Mouse (Mus musculus) G1E (cell line): ENCODE data around the gene Fam181a. TPM values are rescaled to one million over a fixed set of nuclear protein-coding genes. Genes with fewer than 3 reads are reported as not detected.

Experiments
- ATAC-seq: 2 replicates; pipeline ENCODE4 v1.8.0; 2016; ENCODE audit warnings: mild to moderate bottlenecking; ENCODE audit not compliant: insufficient number of reproducible peaks, poor library complexity, low FRiP score, severe bottlenecking; ENCODE audit errors: extremely low read depth
- DNase-seq: peaks from one replicate; pipeline ENCODE4 v3.0.0; 2012; ENCODE audit warnings: low spot score
- H3K27me3 ChIP-seq: 2 replicates; pipeline ENCODE4 v1.6.1; 2012; ENCODE audit warnings: mild to moderate bottlenecking, low read length, inconsistent platforms; ENCODE audit not compliant: insufficient read depth
- H3K36me3 ChIP-seq: replicated peaks from 2 replicates; pipeline ENCODE3; 2012; ENCODE audit warnings: mild to moderate bottlenecking, inconsistent platforms
- H3K4me1 ChIP-seq: 2 replicates; pipeline ENCODE4 v1.6.1; 2012; ENCODE audit warnings: low read depth, low read length, inconsistent platforms, mixed read lengths; ENCODE audit not compliant: insufficient read depth
- H3K4me3 ChIP-seq: 2 replicates; pipeline ENCODE4 v1.5.1; 2012; ENCODE audit warnings: low read depth, mild to moderate bottlenecking, inconsistent platforms, low read length, moderate library complexity, mixed read lengths
- H3K9me3 ChIP-seq: replicated peaks from 2 replicates; pipeline ENCODE4 v1.6.1; 2012; ENCODE audit warnings: inconsistent platforms
- CTCF ChIP-seq: IDR thresholded peaks from 2 replicates; pipeline ENCODE4 v1.5.1; 2012; ENCODE audit warnings: low read depth, low read length, inconsistent platforms, mixed read lengths
- GATA1 ChIP-seq: IDR thresholded peaks from 2 replicates; pipeline ENCODE4 v1.6.1; 2012; ENCODE audit warnings: borderline replicate concordance, low read length, inconsistent platforms, mixed read lengths
- GATA2 ChIP-seq: IDR thresholded peaks from 2 replicates; pipeline ENCODE4 v1.6.1; 2012; ENCODE audit warnings: low read depth, low read length, inconsistent platforms, borderline replicate concordance
- POLR2AphosphoS5 ChIP-seq: IDR thresholded peaks from 2 replicates; pipeline ENCODE4 v1.6.1; 2012; ENCODE audit warnings: low read depth, low read length, inconsistent platforms; ENCODE audit not compliant: insufficient replicate concordance
- TAL1 ChIP-seq: conservative IDR thresholded peaks from 2 replicates; pipeline ENCODE4 v1.6.1; 2012; ENCODE audit warnings: low read depth, low read length, inconsistent platforms, mixed read lengths
- polyA plus RNA-seq: library from polyadenylated mRNA; stranded (reverse); fragments of >175 nt; gene quantifications from 2 replicates; pipeline ENCODE4 v1.2.3, GENCODE M21; 2012
- total RNA-seq, 2 experiments: library from RNA; stranded (forward) in 1 of 2; stranded (reverse) in 1 of 2; fragments of 200-1000 nt in 1 of 2; fragments of >200 nt in 1 of 2; fragmentation: Nextera tagmentation in 1 of 2; gene quantifications; 2 replicates each; pipeline ENCODE4 v1.2.3; 2014 to 2017

Fam181a gene
- total and polyA plus RNA-seq, 3 experiments, result 0.38 TPM; not detected in 2

DNA sequence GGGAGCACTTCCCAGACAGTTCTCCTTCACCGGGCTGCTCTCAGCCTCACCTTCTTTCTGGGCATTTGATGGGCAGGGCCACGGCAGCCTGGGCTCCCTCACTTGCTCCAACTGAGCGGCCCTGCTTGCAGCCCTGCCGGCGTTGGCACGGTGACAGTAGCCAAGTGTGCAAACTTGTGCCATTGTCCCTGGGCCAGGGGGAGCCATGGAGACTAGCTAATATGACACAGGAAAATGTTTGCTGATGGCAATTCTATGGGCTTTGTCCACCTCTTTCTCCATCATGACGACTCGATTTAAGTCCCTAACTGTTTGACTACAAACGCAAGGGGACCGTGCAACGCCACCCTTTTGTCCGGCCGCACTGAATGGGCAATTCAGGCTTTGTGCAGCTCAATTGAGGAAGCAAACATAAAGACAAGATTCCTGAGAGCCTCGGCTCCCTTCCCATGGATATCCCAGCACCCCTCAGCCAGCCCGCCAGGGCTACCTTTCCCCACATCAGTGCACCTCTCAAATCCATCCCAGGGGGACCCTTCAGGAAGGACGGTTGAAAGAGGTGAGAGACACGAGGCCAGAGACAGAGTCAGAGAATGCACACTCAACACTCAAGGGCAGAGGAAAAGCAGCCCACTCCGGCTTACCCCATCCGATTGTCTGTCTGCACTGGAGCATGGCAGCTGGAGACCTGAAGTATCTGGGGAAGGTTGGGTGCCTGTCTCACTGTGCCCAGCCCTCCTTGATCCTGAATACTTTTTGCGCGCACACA, 3.3 kb downstream of the Fam181a start:
- Histone ChIP-seq H3K9me3 (peaks cover 83% of the 10 kb centered on the region), H3K4me1 (no peaks in the 10 kb centered on the region), H3K4me3 (no peak overlapping the region), H3K36me3 (no peaks in the 10 kb centered on the region), H3K27me3 (no peaks in the 10 kb centered on the region)
- DNase-seq (no peak), ATAC-seq (no peak)
- TF ChIP-seq TAL1 (no peak), GATA1 (no peak), CTCF (no peak), POLR2AphosphoS5 (no peak), GATA2 (no peak)

DNA sequence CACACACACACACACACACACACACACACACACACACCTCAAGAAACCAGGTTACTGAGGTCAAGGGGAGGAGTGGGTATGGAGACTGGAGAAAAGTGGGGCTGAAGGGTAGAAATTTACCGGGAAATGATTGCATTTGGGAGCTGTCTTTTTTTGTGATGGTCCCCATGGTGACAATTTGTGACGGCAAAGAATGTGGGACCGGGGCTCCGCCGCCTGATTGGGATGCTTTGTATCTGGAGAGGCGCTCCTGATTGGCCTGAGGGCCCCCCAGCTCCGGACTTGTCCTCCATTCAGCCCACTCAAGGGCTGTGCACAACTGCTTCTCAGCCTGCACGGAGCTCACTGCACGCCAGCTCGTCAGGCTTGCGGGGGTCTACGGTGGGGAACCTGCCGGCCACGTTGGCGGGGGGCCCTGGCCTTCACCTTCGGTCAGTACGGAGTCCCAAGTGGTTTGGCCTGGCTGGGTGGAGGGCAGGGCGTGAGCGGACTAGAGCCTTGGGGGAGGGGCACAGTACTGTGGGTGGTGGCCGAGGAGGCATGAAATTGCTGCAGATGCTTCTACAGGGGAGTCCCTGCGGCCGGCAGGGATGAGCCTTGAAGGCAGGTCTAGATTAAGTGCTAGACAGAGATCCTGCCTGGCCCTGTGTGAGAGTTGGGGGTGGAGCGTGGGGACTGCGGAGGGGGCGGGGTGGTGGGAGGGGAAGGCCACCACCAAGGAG, 4.0 kb downstream of the Fam181a start:
- H3K27me3 ChIP-seq, result no peaks in the 10 kb centered on the region
- H3K4me1 ChIP-seq, result no peaks in the 10 kb centered on the region
- peaks cover 89% of the 10 kb centered on the region for H3K9me3 ChIP-seq
- no peak for ATAC-seq
- no peak for DNase-seq
- TF ChIP-seq TAL1 (no peak), GATA2 (no peak), GATA1 (no peak), POLR2AphosphoS5 (no peak), CTCF (no peak)
- H3K4me3 ChIP-seq, result no peak overlapping the region
- no peaks in the 10 kb centered on the region for H3K36me3 ChIP-seq

DNA sequence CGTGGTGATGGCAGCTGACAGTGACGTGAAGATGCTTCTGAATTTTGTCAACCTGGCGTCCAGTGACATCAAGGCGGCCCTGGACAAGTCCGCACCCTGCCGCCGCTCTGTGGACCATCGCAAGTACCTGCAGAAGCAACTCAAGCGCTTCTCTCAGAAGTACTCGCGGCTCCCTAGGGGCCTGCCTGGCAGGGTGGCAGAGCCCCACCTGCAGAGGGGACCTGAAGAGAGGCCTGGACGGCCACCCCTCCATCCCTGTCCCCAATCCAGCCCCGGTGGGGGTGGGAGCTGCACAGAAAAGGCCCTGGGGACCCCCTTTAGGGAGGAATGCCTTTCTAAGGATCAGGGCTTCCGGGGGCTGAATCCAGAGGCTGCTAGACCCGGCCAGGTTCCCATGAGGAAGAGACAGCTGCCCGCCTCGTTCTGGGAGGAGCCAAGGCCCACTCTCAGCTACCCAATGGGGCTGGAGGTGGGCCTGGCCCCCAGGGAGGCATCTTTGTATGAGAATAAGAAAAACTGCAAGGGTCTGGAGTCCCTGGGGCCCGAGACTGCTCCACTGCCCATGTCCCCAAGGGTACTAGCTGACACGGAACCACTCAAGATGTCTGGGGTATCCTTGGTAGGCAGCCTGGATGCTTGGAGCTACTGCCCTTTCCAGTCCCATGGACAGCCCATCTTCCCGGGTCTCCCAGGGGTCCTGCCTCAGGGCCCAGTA, 5.2 kb downstream of the Fam181a start:
- ATAC-seq (no peak), DNase-seq (no peak)
- H3K4me1 ChIP-seq, result no peaks in the 10 kb centered on the region
- H3K9me3 ChIP-seq, result peaks cover 87% of the 10 kb centered on the region
- no peaks in the 10 kb centered on the region for H3K36me3 ChIP-seq
- H3K4me3 ChIP-seq, result no peak overlapping the region
- no peak for TF ChIP-seq GATA2
- no peak for TF ChIP-seq CTCF
- TF ChIP-seq GATA1, result no peak
- no peak for TF ChIP-seq TAL1
- TF ChIP-seq POLR2AphosphoS5, result no peak
- no peaks in the 10 kb centered on the region for H3K27me3 ChIP-seq

DNA sequence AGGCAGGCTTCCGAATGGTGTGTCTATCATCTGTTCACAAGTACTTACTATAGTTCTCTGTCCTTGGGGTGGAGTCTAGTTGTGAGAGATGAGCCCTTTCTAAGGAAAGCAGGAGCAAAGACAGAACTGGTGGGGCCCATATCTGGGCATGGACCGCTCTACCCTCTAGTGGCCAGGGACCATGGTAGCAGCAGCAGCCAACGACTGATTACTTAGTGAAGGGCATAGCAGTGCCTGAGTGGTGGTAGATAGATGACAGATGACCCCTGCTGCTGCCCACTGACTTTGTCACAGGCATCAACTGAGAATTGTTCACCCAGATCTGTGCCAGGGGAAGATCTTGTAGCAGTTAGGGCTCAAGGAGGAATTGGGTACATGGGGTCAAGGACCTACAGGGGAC, 12.0 kb downstream of the Fam181a start:
- TF ChIP-seq CTCF (no peak), GATA2 (no peak), POLR2AphosphoS5 (no peak), TAL1 (no peak), GATA1 (no peak)
- H3K9me3 ChIP-seq, result peaks cover 81% of the 10 kb centered on the region
- H3K4me3 ChIP-seq, result no peak overlapping the region
- no peaks in the 10 kb centered on the region for H3K27me3 ChIP-seq
- DNase-seq (no peak), ATAC-seq (no peak; the same call in 1 of the 2 replicates)
- H3K4me1 ChIP-seq, result no peaks in the 10 kb centered on the region
- H3K36me3 ChIP-seq, result no peaks in the 10 kb centered on the region

DNA sequence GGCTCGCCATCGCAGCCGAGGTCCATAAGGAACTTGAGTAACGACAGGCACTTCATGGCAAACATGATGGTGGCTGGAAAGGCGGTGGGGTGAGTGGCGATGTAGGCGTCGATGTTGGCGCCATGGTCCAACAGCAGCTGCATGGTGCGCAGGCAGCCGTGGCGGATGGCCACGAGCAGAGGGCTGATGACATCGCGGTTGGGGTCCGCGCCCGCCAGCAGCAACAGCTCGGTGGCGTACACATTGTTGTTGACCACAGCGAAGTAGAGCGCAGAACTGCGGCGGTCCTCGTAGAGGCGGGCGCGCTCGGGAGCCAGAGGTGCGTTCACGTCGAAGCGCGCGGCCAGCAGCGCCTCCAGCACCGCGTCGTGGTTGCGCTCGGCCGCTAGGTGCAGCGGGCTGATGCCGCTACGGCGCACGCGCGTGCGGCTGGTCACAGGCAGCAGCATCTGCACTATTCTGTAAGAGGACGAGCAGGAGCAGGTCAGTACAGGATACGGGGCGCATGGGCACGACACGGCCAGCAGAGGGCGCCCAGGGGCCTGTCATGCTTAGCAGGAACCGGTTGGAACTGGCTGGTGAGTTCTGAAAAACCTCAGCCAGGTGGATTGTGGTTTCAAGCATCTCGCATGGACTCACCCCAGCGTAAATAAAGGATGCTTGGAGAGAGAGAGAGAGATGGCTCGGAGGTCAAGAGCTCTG, 14.5 kb downstream of the Fam181a start:
- H3K36me3 ChIP-seq, result no peaks in the 10 kb centered on the region
- ATAC-seq (no peak), DNase-seq (no peak)
- H3K4me3 ChIP-seq, result peak overlapping the region; percentile 31
- no peaks in the 10 kb centered on the region for H3K27me3 ChIP-seq
- TF ChIP-seq TAL1 (no peak), CTCF (peak; percentile 37), GATA2 (no peak), POLR2AphosphoS5 (no peak), GATA1 (no peak)
- peaks cover 82% of the 10 kb centered on the region for H3K9me3 ChIP-seq
- no peaks in the 10 kb centered on the region for H3K4me1 ChIP-seq
